Mouse (Mus musculus) frontal cortex, postnatal 10 days (tissue): Measurements from ENCODE around the gene Adra1b.

Experiments used
- DNase-seq, 2 experiments: peaks; one replicate each; pipeline ENCODE4 v3.0.0; 2022; ENCODE audit warnings: low spot score in 2 of 2, mixed read lengths in 1 of 2

Adra1b gene

DNA sequence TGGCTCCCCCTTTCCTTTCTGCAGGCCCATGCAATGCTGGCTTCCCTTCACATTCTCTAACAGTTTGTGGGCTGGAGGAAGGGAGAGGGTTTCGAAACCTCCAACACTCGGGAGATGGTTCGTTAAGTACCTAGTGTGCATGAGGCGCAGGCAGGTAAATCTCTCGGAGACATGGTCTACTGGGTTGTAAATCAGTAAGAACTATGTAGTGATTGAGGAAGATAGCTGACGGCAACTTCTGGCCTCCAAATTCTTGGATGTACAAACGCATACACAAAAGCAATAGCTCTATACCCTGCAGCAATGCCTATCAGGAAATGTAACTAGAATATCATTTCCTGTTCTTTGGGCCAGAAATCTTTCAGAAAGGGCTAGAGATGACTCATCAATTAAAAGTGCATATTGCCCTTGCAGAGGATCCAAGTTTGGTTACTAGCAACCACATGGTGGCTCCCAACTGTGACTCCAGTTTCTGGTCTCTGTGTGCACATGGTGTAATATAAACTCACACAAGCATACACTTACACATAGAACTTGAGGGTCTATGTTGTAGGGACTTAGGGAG lies 172.2 kb downstream of the Adra1b start:
- DNase-seq, result no peak

DNA sequence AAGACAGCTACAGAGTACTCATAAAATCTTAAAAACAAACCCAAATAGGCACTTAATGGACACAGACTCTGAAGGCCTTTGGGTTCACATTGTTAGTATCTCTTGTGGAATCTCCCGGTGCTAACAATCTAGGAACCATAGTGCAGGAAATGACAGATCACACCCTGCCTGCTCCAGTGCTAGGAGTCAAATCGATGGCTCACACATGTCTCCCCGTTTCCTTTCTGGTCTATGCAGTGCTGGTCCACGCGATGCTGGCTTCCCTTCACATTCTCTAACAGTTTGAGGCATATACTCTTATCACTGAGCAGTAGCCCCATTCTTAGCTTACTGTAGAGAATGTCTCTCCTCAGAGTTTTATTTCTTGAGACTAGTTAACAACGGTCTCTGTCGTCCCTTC lies 173.2 kb downstream of the Adra1b start:
- no peak for DNase-seq
